7 mouse cellular contexts compared by ENCODE assay signal in genomic region chr9:98538017-98538712, GRCm38 (mm10). TPM values are rescaled to one million over a fixed set of nuclear protein-coding genes. Genes with fewer than 3 reads are reported as not detected.
DNase-seq lines count a peak whose midpoint lies in the region; ATAC-seq and TF ChIP-seq lines count a peak whose summit lies in the region.

No protein-coding gene starts in this region.

- no peak for TF ChIP-seq EP300 in liver, postnatal 0 days (IDR thresholded peaks at IDR 0.05; ENCODE audit: low read depth)

- TF ChIP-seq CTCF in liver, postnatal 0 days (IDR thresholded peaks at IDR 0.05; ENCODE audit: low read depth): no peak

- peak overlapping the region; percentile 35; the same call in 1 of the 2 replicates for H3K4me2 ChIP-seq in liver, embryonic 12.5 days
- H3K4me2 ChIP-seq in liver, postnatal 0 days (ENCODE audit: low read depth, low read length): no peak overlapping the region
- 0 out of 2 replicates have a peak overlapping the region, but pooled peaks have one; percentile 19 for H3K4me2 ChIP-seq in embryonic facial prominence, embryonic 11.5 days (ENCODE audit: low read depth, low read length)
- H3K4me2 ChIP-seq in hindbrain, embryonic 16.5 days (ENCODE audit: low read length): peak overlapping the region; percentile 44
- peak overlapping the region; percentile 29; the same call in 1 of the 2 replicates for H3K4me2 ChIP-seq in neural tube, embryonic 14.5 days (ENCODE audit: low read depth, low read length)

- no peaks in the 10 kb centered on the region for H3K36me3 ChIP-seq in liver, embryonic 12.5 days
- H3K36me3 ChIP-seq in liver, postnatal 0 days (replicated peaks; ENCODE audit: insufficient read depth, low read length): no peaks in the 10 kb centered on the region
- H3K36me3 ChIP-seq in embryonic facial prominence, embryonic 11.5 days (replicated peaks; ENCODE audit: control insufficient read depth, insufficient read depth, low read depth, low read length): no peaks in the 10 kb centered on the region
- H3K36me3 ChIP-seq in hindbrain, embryonic 16.5 days (ENCODE audit: control insufficient read depth, insufficient read depth, low read length): no peaks in the 10 kb centered on the region
- H3K36me3 ChIP-seq in neural tube, embryonic 14.5 days (ENCODE audit: control insufficient read depth, insufficient read depth, low read length): no peaks in the 10 kb centered on the region

- WGBS in liver, embryonic 12.5 days (ENCODE audit: insufficient replicate concordance): 49% methylated on average over 13 of the region's 13 CpGs
- 49% methylated on average over 13 of the region's 13 CpGs for WGBS in liver, postnatal 0 days (ENCODE audit: insufficient replicate concordance)
- 38% methylated on average over 13 of the region's 13 CpGs for WGBS in embryonic facial prominence, embryonic 11.5 days
- 42% methylated on average over 13 of the region's 13 CpGs for WGBS in hindbrain, embryonic 16.5 days
- 46% methylated on average over 13 of the region's 13 CpGs for WGBS in neural tube, embryonic 14.5 days

- H3K27ac ChIP-seq in liver, embryonic 12.5 days: no peak overlapping the region
- no peak overlapping the region for H3K27ac ChIP-seq in liver, postnatal 0 days (ENCODE audit: low read depth)
- no peak overlapping the region for H3K27ac ChIP-seq in embryonic facial prominence, embryonic 11.5 days (replicated peaks; ENCODE audit: low read depth, low read length)
- H3K27ac ChIP-seq in hindbrain, embryonic 16.5 days (ENCODE audit: low read depth, low read length): no peak overlapping the region
- H3K27ac ChIP-seq in neural tube, embryonic 14.5 days (ENCODE audit: low read depth, low read length): no peak overlapping the region

- intact Hi-C loops in gastrocnemius, postnatal 36 days (cut with DNase I): loop anchor here (5.0 to 10.0 kb wide), 2 partner anchors 93 to 121 kb away; no protein-coding TSS in a partner anchor

- H3K9me3 ChIP-seq in liver, embryonic 12.5 days (replicated peaks): no peaks in the 10 kb centered on the region
- no peaks in the 10 kb centered on the region for H3K9me3 ChIP-seq in liver, postnatal 0 days (ENCODE audit: low read length)
- no peaks in the 10 kb centered on the region for H3K9me3 ChIP-seq in embryonic facial prominence, embryonic 11.5 days (replicated peaks; ENCODE audit: control insufficient read depth, low read length)
- no peaks in the 10 kb centered on the region for H3K9me3 ChIP-seq in hindbrain, embryonic 16.5 days (ENCODE audit: control insufficient read depth, low read length)
- H3K9me3 ChIP-seq in neural tube, embryonic 14.5 days (ENCODE audit: control insufficient read depth, low read length): no peaks in the 10 kb centered on the region

- no peaks in the 10 kb centered on the region for H3K27me3 ChIP-seq in liver, embryonic 12.5 days (replicated peaks)
- no peaks in the 10 kb centered on the region for H3K27me3 ChIP-seq in liver, postnatal 0 days (ENCODE audit: insufficient read depth, low read length)
- no peaks in the 10 kb centered on the region for H3K27me3 ChIP-seq in embryonic facial prominence, embryonic 11.5 days (ENCODE audit: control insufficient read depth, insufficient read depth, low read length)
- no peaks in the 10 kb centered on the region; the same call in 1 of the 2 replicates for H3K27me3 ChIP-seq in hindbrain, embryonic 16.5 days (replicated peaks; ENCODE audit: control insufficient read depth, insufficient read depth, low read length)
- H3K27me3 ChIP-seq in neural tube, embryonic 14.5 days (ENCODE audit: control insufficient read depth, insufficient read depth, low read length): no peaks in the 10 kb centered on the region

- no peak overlapping the region for H3K9ac ChIP-seq in liver, embryonic 12.5 days
- H3K9ac ChIP-seq in liver, postnatal 0 days (replicated peaks): no peak overlapping the region
- no peak overlapping the region for H3K9ac ChIP-seq in embryonic facial prominence, embryonic 11.5 days (replicated peaks; ENCODE audit: low read length)
- H3K9ac ChIP-seq in hindbrain, embryonic 16.5 days (ENCODE audit: low read depth, low read length): 0 out of 2 replicates have a peak overlapping the region, but pooled peaks have one; percentile 3
- no peak overlapping the region for H3K9ac ChIP-seq in neural tube, embryonic 14.5 days (replicated peaks; ENCODE audit: low read depth, low read length)

- DNase-seq in liver, postnatal 0 days: no peak
- peak; percentile 49 for DNase-seq in embryonic facial prominence, embryonic 11.5 days (ENCODE audit: low spot score)
- no peak for DNase-seq in cerebellum, adult 18-20 months
- no peak for DNase-seq in gastrocnemius, postnatal 36 days

- no peak overlapping the region for H3K4me3 ChIP-seq in liver, embryonic 12.5 days
- H3K4me3 ChIP-seq in liver, postnatal 0 days (ENCODE audit: low read depth, low read length): no peak overlapping the region
- no peak overlapping the region for H3K4me3 ChIP-seq in embryonic facial prominence, embryonic 11.5 days (ENCODE audit: low read depth, low read length)
- no peak overlapping the region for H3K4me3 ChIP-seq in hindbrain, embryonic 16.5 days (ENCODE audit: low read length)
- H3K4me3 ChIP-seq in neural tube, embryonic 14.5 days (ENCODE audit: low read depth, low read length): no peak overlapping the region

- no peak for ATAC-seq in liver, embryonic 12.5 days
- no peak for ATAC-seq in liver, postnatal 0 days
- ATAC-seq in embryonic facial prominence, embryonic 11.5 days (replicated peaks; ENCODE audit: insufficient number of reproducible peaks, low FRiP score, low TSS enrichment, low read depth): no peak; the same call in 1 of the 2 replicates
- peak; percentile 64 for ATAC-seq in hindbrain, embryonic 16.5 days
- peak; percentile 76 for ATAC-seq in neural tube, embryonic 14.5 days (ENCODE audit: low read depth)

- H3K4me1 ChIP-seq in liver, embryonic 12.5 days: peaks cover 5% of the 10 kb centered on the region; the same call in 1 of the 2 replicates
- peaks cover 3% of the 10 kb centered on the region; the same call in 1 of the 2 replicates for H3K4me1 ChIP-seq in liver, postnatal 0 days (ENCODE audit: insufficient read depth)
- no peaks in the 10 kb centered on the region for H3K4me1 ChIP-seq in embryonic facial prominence, embryonic 11.5 days (ENCODE audit: control insufficient read depth, insufficient read depth, low read length)
- H3K4me1 ChIP-seq in hindbrain, embryonic 16.5 days (ENCODE audit: control insufficient read depth, insufficient read depth, low read depth, low read length): no peaks in the 10 kb centered on the region; the same call in 1 of the 2 replicates
- no peaks in the 10 kb centered on the region for H3K4me1 ChIP-seq in neural tube, embryonic 14.5 days (ENCODE audit: control insufficient read depth, insufficient read depth, low read length)

RNA-seq across cellular contexts. Expression of gene Copb2, which starts 25.4 kb away (rescaled TPM):
- polyA plus RNA-seq in liver, embryonic 12.5 days (2016; fragmentation: Nextera tagmentation; extraction: Ambion mirVana): 98.3 and 102 TPM in 2 replicates
- polyA plus RNA-seq in liver, postnatal 0 days (2015; fragmentation: Nextera tagmentation; extraction: Ambion mirVana): 66.0 and 70.7 TPM in 2 replicates
- 196 and 210 TPM in 2 replicates for polyA plus RNA-seq in embryonic facial prominence, embryonic 11.5 days (2014; fragmentation: Nextera tagmentation; extraction: Ambion mirVana)
- polyA plus RNA-seq in hindbrain, embryonic 16.5 days (2015; fragmentation: Nextera tagmentation; extraction: Ambion mirVana): 117 and 128 TPM in 2 replicates
- polyA plus RNA-seq in neural tube, embryonic 14.5 days (2014; fragmentation: Nextera tagmentation; extraction: Ambion mirVana): 119 and 154 TPM in 2 replicates
- total RNA-seq in gastrocnemius, postnatal 36 days (2021): 10 to 100 TPM; 55.7 to 61.9 TPM

RNA-seq across cellular contexts. Expression of gene Rbp2, which starts 52.2 kb away (rescaled TPM):
- 2.2 and 2.7 TPM in 2 replicates for polyA plus RNA-seq in liver, embryonic 12.5 days (2016; fragmentation: Nextera tagmentation; extraction: Ambion mirVana)
- 85.5 and 94.5 TPM in 2 replicates for polyA plus RNA-seq in liver, postnatal 0 days (2015; fragmentation: Nextera tagmentation; extraction: Ambion mirVana)
- 0.38 TPM in 1 of 2 replicates, not detected in the other for polyA plus RNA-seq in embryonic facial prominence, embryonic 11.5 days (2014; fragmentation: Nextera tagmentation; extraction: Ambion mirVana)
- polyA plus RNA-seq in hindbrain, embryonic 16.5 days (2015; fragmentation: Nextera tagmentation; extraction: Ambion mirVana): 0.98 and 1.3 TPM in 2 replicates
- polyA plus RNA-seq in neural tube, embryonic 14.5 days (2014; fragmentation: Nextera tagmentation; extraction: Ambion mirVana): 1.4 and 1.9 TPM in 2 replicates
- not detected for total RNA-seq in gastrocnemius, postnatal 36 days (2021)

Comparison
In these comparisons a context has a peak if more than half of its experiments do, and no peak if none do; other contexts are left out.
1. RNA of gene Rbp2, which starts 52.2 kb away (polyA plus RNA-seq): 85.5 to 94.5 TPM in liver, postnatal 0 days; 2.2 to 2.7 TPM in liver, embryonic 12.5 days, 1.4 to 1.9 TPM in neural tube, embryonic 14.5 days, 0.98 to 1.3 TPM in hindbrain, embryonic 16.5 days and 0.38 TPM in embryonic facial prominence, embryonic 11.5 days; every median in the first group is over 10 times any median in the second.
2. ATAC-seq: peak in hindbrain, embryonic 16.5 days (single experiment) and neural tube, embryonic 14.5 days (single experiment); none in liver, embryonic 12.5 days (single experiment), liver, postnatal 0 days (single experiment) and embryonic facial prominence, embryonic 11.5 days (single experiment).